Mouse (Mus musculus) liver, embryonic 16.5 days (tissue): ENCODE measurements around the gene Tstd2. TPM values are rescaled to one million over a fixed set of nuclear protein-coding genes. Genes with fewer than 3 reads are reported as not detected.

Experiments
- ATAC-seq: fragments of 200-750 bp; cut with Nextera tagmentation; 2 replicates; pipeline ENCODE4 v1.8.0; 2017; ENCODE audit warnings: low read depth, mild to moderate bottlenecking, moderate number of reproducible peaks, moderate library complexity
- H3K27ac ChIP-seq: fragments of 300-500 bp; sonication (generic); 2 replicates; pipeline ENCODE4 v1.5.1; 2014; ENCODE audit warnings: mild to moderate bottlenecking, low read length
- H3K27me3 ChIP-seq: fragments of 300-500 bp; sonication (generic); 2 replicates; pipeline ENCODE4 v1.6.1; 2014; ENCODE audit warnings: low read depth, low read length, mixed read lengths; ENCODE audit not compliant: control insufficient read depth, insufficient read depth
- H3K36me3 ChIP-seq: fragments of 300-500 bp; sonication (generic); 2 replicates; pipeline ENCODE4 v1.6.1; 2014; ENCODE audit warnings: mild to moderate bottlenecking; ENCODE audit not compliant: control insufficient read depth, insufficient read depth
- H3K4me1 ChIP-seq: fragments of 300-500 bp; sonication (generic); 2 replicates; pipeline ENCODE4 v1.6.1; 2014; ENCODE audit warnings: low read depth, low read length, mixed read lengths; ENCODE audit not compliant: control insufficient read depth
- H3K4me2 ChIP-seq: fragments of 300-500 bp; sonication (generic); 2 replicates; pipeline ENCODE4 v1.6.1; 2014; ENCODE audit warnings: low read depth, low read length, mixed read lengths
- H3K4me3 ChIP-seq: fragments of 300-500 bp; sonication (generic); 2 replicates; pipeline ENCODE4 v1.5.1; 2014; ENCODE audit warnings: low read depth, mild to moderate bottlenecking, low read length
- H3K9ac ChIP-seq: fragments of 300-500 bp; sonication (generic); 2 replicates; pipeline ENCODE4 v1.6.1; 2014; ENCODE audit warnings: low read depth, low read length
- H3K9me3 ChIP-seq: fragments of 300-500 bp; sonication (generic); replicated peaks from 2 replicates; pipeline ENCODE4 v1.6.1; 2016; ENCODE audit warnings: low read length; ENCODE audit not compliant: control insufficient read depth
- WGBS: fragments of 180-500 bp; shearing (Covaris S2); extraction: QIAGEN DNeasy Blood & Tissue Kit; methylation state at CpG from one replicate; pipeline ENCODE4 v1.1.7; 2014; ENCODE audit not compliant: insufficient replicate concordance; 5-methylcytosine and 5-hydroxymethylcytosine counted together
- polyA plus RNA-seq: library from polyadenylated mRNA; unstranded; fragments of >200 nt; fragmentation: Nextera tagmentation; extraction: Ambion mirVana; gene quantifications from 2 replicates; pipeline ENCODE4 v1.2.1, GENCODE M21; 2015

Tstd2 gene
- polyA plus RNA-seq, 1 experiment from 2014 or later: 9.8 TPM

DNA sequence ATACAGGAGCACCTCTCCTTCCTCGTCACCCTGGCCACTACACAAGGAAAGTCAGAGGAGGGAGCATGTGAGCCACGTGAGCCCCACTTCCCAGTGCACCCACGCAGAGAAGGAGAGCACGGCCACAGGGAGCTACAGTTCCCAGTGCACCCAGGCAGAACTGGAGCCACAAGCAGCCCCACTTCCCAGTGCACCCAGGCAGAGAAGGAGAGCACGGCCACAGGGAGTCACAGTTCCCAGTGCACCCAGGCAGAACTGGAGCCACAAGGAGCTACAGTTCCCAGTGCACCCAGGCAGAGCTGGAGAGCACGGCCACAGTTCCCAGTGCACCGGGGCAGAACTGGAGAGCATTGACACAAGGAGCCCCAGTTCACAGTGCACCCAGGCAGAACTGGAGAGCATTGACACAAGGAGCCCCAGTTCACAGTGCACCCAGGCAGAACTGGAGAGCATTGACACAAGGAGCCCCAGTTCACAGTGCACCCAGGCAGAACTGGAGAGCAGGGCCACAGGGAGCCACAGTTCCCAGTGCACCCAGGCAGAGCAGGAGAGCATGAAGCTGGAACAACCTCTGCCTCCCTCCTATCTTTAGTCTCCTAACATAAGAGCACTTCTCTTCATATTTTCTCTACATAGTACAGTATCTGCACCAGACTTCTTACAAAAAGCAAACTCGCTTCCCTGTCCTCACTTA lies 9.0 kb downstream of the Tstd2 start:
- ATAC-seq: no peak
- no peak overlapping the region for H3K9ac ChIP-seq
- no peak overlapping the region for H3K27ac ChIP-seq
- H3K27me3 ChIP-seq: no peaks in the 10 kb centered on the region
- peaks cover 23% of the 10 kb centered on the region for H3K36me3 ChIP-seq
- no peak overlapping the region for H3K4me3 ChIP-seq
- 83% methylated on average over 8 of the region's 8 CpGs for WGBS
- H3K9me3 ChIP-seq: no peaks in the 10 kb centered on the region
- H3K4me1 ChIP-seq: no peaks in the 10 kb centered on the region
- H3K4me2 ChIP-seq: no peak overlapping the region

DNA sequence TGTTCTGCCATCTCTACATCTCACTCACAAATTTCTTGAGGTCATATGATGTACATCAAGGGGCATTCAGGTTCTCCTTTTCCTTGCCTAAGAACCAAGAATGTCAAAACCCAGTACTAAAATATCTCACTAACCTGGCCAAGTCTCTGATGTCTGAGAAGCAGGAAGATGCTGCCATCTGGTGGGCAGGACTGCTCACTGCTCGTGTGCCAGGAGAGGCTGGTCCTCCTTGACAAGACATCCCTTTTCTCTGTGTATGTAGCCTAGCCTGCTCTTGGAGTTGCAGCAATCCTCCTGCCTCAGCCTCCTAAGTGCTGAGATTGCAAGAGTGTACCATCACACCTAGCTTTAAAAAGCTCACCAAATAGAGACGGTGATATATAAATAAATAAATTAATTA lies 12.0 kb downstream of the Tstd2 start:
- H3K9ac ChIP-seq: no peak overlapping the region
- no peak overlapping the region for H3K27ac ChIP-seq
- 39% methylated on average over 2 of the region's 2 CpGs for WGBS
- H3K4me1 ChIP-seq: no peaks in the 10 kb centered on the region
- ATAC-seq: no peak; the same call in 1 of the 2 replicates
- no peaks in the 10 kb centered on the region for H3K27me3 ChIP-seq
- no peaks in the 10 kb centered on the region for H3K9me3 ChIP-seq
- no peak overlapping the region for H3K4me3 ChIP-seq
- H3K4me2 ChIP-seq: no peak overlapping the region
- H3K36me3 ChIP-seq: peaks cover 21% of the 10 kb centered on the region

DNA sequence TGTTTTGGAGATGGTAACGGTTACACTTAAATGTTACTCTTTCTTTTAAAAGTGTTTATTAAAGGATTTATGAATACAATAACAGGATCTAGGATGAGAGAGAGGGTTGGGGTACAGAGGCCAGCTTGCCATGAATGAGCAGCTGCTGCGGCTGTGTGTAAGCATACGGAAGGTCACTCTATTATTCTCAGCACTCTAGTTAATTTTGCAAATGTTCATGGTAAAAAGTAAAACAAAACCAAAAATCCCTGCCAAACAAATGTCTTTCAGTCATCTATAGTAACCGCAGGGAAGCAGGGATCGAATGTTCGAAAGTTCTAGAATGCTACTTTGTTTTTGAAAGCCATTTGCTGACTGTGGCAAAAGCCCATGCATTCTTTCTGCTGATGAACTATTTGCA lies 15.1 kb downstream of the Tstd2 start:
- Histone ChIP-seq H3K4me2 (no peak overlapping the region), H3K4me1 (no peaks in the 10 kb centered on the region), H3K27me3 (no peaks in the 10 kb centered on the region), H3K9ac (no peak overlapping the region), H3K27ac (no peak overlapping the region), H3K9me3 (no peaks in the 10 kb centered on the region), H3K36me3 (peaks cover 16% of the 10 kb centered on the region), H3K4me3 (no peak overlapping the region)
- ATAC-seq: no peak
- whole genome bisulfite sequencing: 87% methylated on average over 6 of the region's 6 CpGs

DNA sequence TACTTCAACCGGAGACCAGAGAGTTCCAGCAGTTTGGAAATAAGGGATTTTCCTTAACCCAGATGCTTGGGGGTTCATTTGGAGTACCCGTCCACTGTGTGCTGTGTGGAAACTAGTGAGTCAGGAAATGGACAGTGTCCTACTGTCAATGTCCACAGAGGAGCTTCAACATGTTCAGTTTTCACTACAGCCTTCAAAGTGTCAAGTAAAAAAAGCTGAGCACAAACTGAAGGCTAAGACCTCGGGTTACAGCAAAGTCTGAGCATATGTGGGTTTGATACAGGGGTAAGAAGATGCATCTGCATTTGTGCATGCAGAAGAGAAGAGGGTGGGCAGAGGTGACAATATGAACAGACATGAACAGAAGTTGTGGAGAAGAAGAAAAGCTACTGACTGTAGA lies 17.7 kb downstream of the Tstd2 start:
- WGBS: 63% methylated on average over 3 of the region's 3 CpGs
- no peak overlapping the region for H3K9ac ChIP-seq
- ATAC-seq: no peak

DNA sequence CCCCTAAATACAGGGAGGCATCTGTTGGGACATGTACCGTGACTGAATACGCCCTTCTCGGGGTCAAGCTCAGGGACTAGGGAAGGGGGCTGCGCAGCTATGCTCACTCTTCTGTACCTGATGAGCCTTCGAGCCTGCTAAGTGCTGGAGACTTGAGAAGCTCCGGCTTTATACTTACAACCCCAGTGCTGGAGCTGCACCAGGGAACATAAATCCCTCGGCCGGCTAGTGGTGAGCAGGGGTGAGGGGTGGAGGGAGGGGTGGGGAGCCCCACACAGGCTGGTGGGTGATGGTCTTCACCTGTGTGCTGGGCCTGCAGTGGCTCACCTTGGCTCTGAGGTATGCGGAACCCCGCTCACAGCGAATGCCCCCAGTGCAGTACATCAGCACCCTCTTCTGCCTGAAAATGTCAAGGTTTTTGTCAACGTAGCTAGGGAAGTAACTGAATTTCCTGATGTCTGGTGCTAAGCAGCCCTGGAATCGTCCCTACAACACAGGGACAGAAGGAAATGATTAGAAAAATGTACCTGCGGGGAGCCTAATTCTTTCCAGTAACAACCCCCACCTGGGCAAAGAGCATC lies 18.9 kb downstream of the Tstd2 start:
- Histone ChIP-seq H3K4me2 (no peak overlapping the region), H3K27me3 (no peaks in the 10 kb centered on the region), H3K27ac (no peak overlapping the region), H3K4me1 (no peaks in the 10 kb centered on the region), H3K9ac (no peak overlapping the region), H3K4me3 (no peak overlapping the region), H3K9me3 (no peaks in the 10 kb centered on the region), H3K36me3 (peaks cover 36% of the 10 kb centered on the region)
- no peak for ATAC-seq
- 88% methylated on average over 14 of the region's 14 CpGs for WGBS

More for the DNA sequence above, 17.7 kb downstream of the Tstd2 start:
- H3K27ac ChIP-seq: no peak overlapping the region
- no peaks in the 10 kb centered on the region for H3K27me3 ChIP-seq
- no peak overlapping the region for H3K4me2 ChIP-seq
- H3K4me1 ChIP-seq: no peaks in the 10 kb centered on the region
- H3K4me3 ChIP-seq: no peak overlapping the region
- peaks cover 26% of the 10 kb centered on the region for H3K36me3 ChIP-seq
- no peaks in the 10 kb centered on the region for H3K9me3 ChIP-seq

DNA sequence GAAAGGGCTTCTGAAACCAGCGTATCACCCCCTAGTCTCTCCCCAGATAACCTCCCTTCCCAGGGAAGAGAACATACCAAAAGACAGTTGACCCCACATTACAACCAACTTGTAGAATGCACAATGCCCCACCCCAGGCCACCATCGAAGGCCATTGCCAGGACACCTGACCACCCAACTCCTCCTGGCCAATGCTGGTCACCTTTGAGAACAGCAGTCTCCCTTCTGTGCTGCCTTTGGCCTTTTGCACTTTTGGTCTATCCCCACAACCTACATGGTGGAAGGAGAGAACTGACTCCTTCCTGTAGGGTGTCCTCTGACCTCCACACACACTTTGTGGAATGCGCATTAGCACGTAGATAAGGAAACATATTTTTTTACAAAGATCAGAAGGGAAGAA lies 21.0 kb downstream of the Tstd2 start:
- Histone ChIP-seq H3K9me3 (no peaks in the 10 kb centered on the region), H3K4me1 (no peaks in the 10 kb centered on the region), H3K27ac (no peak overlapping the region), H3K27me3 (no peaks in the 10 kb centered on the region), H3K4me2 (no peak overlapping the region), H3K9ac (no peak overlapping the region), H3K4me3 (no peak overlapping the region), H3K36me3 (peaks cover 46% of the 10 kb centered on the region)
- no peak for ATAC-seq
- WGBS: 92% methylated on average over 4 of the region's 4 CpGs

DNA sequence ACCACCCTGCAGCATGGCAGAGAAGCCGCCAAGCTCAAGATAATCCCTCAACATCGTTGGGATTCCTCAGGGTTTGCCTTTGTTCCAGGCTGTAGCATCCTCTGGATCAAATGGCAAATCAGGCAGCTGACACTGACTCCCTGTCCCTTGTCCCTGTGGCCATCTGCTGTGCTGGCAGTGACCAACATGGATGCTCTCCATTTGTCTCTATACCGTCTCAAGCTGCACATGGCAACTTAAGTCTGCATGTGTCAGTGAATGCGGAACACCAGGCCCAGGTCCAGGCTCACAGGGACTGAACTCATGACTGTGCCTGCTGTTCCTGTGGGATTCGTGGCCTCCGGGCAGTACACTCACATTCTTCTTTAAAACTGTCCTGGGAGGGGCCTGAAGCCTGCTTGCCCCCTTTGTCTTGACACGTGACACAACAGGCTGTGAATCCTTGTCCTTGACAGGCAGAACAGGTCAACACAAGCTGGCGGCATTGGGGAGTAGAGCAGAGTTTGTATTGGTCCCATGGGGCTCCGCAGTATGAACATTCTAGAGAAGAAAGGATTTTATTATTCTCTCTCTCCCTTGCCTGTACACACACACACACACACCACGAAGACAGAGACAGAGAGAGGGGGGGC lies 21.8 kb downstream of the Tstd2 start:
- WGBS: 88% methylated on average over 10 of the region's 10 CpGs
- ATAC-seq: no peak; the same call in 1 of the 2 replicates
- Histone ChIP-seq H3K27me3 (no peaks in the 10 kb centered on the region), H3K4me3 (no peak overlapping the region), H3K9ac (no peak overlapping the region), H3K4me1 (no peaks in the 10 kb centered on the region), H3K9me3 (no peaks in the 10 kb centered on the region), H3K36me3 (peaks cover 46% of the 10 kb centered on the region), H3K4me2 (no peak overlapping the region), H3K27ac (no peak overlapping the region)

DNA sequence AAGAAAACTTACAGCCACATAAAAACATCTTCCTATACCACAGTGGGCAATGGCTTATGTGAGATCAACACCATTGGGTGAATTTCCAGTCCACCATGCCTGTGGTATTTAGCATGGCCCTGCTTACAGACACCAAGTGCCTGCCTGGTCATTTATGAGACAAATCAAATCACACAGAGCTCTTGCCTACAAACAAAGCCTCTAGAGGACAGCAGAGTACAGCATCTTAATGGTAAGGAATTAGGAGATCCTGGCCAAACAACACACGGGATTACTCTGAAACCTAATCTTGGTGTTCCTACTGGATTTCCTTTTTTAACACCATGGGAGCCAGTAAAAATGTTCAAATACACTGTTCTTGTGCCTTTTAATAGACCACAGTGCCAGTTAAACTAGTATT lies 23.2 kb downstream of the Tstd2 start:
- no peak for ATAC-seq

DNA sequence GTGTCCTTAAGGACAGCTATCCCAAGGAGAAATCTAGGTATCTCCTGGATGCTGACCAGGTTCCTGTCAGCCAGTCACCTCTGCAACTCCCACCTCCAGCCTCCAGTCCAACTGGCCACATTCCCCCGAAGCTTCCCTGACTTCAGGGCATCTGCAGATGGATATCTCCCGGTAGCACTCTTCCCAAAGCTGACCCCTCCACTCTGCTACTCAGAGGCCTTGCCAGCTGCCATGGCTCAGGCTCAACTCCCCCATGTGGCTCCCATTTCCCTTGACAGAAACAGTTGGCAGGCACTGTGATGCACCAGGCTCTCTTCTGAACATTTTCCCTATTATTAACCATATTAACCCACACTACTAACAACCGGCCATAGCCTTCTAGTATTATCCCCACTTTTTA lies 27.1 kb downstream of the Tstd2 start:
- Histone ChIP-seq H3K9ac (no peak overlapping the region), H3K9me3 (no peaks in the 10 kb centered on the region), H3K27ac (no peak overlapping the region), H3K4me3 (no peak overlapping the region), H3K27me3 (no peaks in the 10 kb centered on the region), H3K4me2 (no peak overlapping the region), H3K36me3 (peaks cover 78% of the 10 kb centered on the region), H3K4me1 (no peaks in the 10 kb centered on the region)
- WGBS: 72% methylated on average over 3 of the region's 3 CpGs
- no peak for ATAC-seq

More for the DNA sequence above, 23.2 kb downstream of the Tstd2 start:
- peaks cover 55% of the 10 kb centered on the region for H3K36me3 ChIP-seq
- no peaks in the 10 kb centered on the region for H3K9me3 ChIP-seq
- no peak overlapping the region for H3K9ac ChIP-seq
- H3K27ac ChIP-seq: no peak overlapping the region
- H3K4me3 ChIP-seq: no peak overlapping the region
- 88% methylated on average over 1 of the region's 1 CpGs for whole genome bisulfite sequencing
- H3K4me1 ChIP-seq: no peaks in the 10 kb centered on the region
- H3K27me3 ChIP-seq: no peaks in the 10 kb centered on the region
- H3K4me2 ChIP-seq: no peak overlapping the region
